Mouse (Mus musculus) thymus, adult 18-20 months (tissue): ENCODE measurements around the gene Popdc2.
A peak's percentile ranks its signal among the peaks of the same experiment; 100 is the strongest.
"Not testable (repeated sequence)": the region's sequence is repeated elsewhere in the genome, so short reads cannot be mapped to it uniquely, and the experiment has no call there.

Experiments
- DNase-seq, 2 experiments: peaks; one replicate each; pipeline ENCODE4 v3.0.0; 2022; ENCODE audit warnings: mixed read lengths in 2 of 2

The Popdc2 gene

GRCm38 (mm10) chr16:38361933-38362332 lies at the start of gene Popdc2:
Gene Popdc2, plus strand, starts transcription at chr16:38362209.
- no peak for DNase-seq

DNA sequence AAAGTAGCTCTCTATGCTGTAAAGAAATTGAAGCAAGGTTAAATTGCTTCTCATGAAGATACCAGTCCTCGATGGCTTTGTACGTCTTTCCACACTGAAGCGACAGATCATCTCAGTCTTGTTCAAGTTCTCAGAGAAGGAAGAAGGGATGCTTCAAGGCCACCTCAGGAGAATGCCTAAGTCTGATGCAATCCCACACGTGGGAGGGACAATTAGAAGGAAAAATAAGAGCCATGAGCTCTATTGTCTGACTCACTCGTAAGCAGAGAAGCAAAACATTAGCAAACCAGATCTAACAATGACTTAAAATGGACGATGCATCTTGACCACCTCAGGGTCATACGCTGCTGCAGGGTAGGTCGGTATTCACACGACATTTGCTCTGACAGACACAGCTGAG lies 43.5 kb upstream of the Popdc2 start:
- DNase-seq: no peak

- DNase-seq: no peak
These were observed 42.9 kb upstream of the Popdc2 start for GRCm38 (mm10) chr16:38319087-38319486.

GRCm38 (mm10) chr16:38321452-38321935 lies 40.5 kb upstream of the Popdc2 start:
- DNase-seq: peak in 1 of 2 experiments; percentile 7

DNA sequence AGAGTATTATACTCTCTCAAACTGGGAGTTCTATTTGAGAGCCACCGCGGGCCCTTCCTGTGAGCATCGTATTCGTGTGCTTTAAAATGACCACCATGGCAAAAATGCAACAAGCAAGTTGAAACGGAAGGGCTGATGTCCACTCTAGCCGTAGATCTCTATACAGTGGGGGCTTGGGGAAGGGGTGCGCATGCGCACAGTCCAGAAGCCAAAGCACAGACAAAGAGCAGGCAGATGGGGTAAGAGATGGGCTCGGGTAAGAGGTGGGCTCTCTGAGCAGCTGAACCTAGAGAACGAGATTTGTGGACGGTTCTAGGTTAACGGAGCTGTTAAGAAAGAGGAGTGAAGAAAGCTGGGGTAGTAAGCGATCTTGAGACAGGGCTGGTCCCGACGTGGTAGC lies 37.7 kb upstream of the Popdc2 start:
- no peak for DNase-seq

DNA sequence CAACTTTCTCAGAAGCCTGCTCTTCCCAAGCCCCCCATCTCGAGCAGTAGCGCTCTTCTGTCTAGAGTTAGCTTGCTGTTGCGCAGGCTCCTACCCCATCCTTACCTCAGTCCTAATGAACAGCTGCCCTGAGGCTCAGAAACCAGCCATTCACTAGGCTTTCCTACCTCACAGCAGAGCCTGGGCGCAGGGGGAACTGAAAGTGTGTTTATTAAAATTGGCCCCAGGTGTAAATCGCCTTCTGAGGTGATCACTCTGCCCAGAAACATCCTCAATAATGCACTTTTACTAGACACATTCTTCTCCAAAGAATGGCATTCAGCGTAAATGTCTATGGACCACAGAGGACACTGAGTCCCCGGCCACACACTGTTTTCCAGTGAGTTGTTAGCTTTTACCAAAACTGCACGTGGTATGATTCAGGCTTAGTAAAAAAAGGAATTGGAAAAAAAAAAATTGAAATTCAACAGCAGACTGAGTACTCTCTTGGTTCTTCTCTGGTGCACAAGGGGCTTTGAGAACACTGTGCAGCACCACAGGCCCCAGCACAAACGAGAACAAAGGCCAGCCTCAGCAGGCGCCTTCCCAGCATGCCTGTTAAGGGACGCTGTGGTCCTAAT lies 35.1 kb upstream of the Popdc2 start:
- DNase-seq: no peak

- no peak for DNase-seq
These were observed 32.7 kb upstream of the Popdc2 start for GRCm38 (mm10) chr16:38329340-38329739.

DNA sequence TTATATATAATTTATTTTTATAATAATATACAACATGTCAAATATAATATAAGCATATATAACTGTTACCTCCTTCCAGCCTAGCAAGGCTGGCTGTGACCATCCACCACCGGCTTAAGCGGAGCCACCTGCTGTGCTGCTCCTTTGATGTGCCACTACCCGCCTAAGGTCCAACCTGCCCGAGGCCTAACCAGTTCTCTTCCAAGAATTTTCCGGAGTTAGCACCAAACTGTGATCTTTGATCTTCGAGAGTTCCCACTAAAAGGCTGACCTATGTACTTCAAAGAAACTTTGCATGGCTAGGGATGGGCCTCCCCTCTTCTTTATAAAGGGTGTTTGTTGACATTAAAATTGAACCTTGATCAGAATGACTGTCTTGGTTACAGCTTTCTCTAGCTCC lies 27.6 kb upstream of the Popdc2 start:
- no peak for DNase-seq

DNA sequence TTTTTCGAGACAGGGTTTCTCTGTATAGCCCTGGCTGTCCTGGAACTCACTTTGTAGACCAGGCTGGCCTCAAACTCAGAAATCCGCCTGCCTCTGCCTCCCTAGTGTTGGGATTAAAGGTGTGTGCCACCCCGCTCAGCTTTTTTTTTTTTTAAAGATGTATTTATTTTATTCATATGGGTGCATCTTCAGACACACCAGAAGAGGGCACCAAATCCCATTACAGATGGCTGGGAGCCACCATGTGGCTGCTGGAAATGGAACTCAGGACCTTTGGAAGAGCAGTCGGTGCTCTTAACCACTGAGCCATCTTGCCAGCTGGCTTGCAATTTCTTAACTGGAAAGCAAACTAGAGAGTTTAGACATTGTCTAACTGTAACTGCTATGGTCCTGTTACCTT lies 23.9 kb upstream of the Popdc2 start:
- DNase-seq: not testable (repeated sequence)

GRCm38 (mm10) chr16:38341396-38342324 lies 20.3 kb upstream of the Popdc2 start, which contains the start of gene Maats1:
Gene Maats1, minus strand, starts transcription at chr16:38342143.
- DNase-seq: peak; percentile 21 to 26

- DNase-seq: no peak
These were observed 16.9 kb upstream of the Popdc2 start for GRCm38 (mm10) chr16:38344941-38345725.

- peak; percentile 81 to 92 for DNase-seq
These were observed 15.3 kb upstream of the Popdc2 start, which contains the start of the genes Cox17 and Gm21987 for GRCm38 (mm10) chr16:38346529-38347325. Gene Cox17, plus strand, starts transcription at chr16:38346991. Gene Gm21987, plus strand, starts transcription at chr16:38347040.

- no peak for DNase-seq
These were observed 14.4 kb upstream of the Popdc2 start for GRCm38 (mm10) chr16:38347588-38347987.

DNA sequence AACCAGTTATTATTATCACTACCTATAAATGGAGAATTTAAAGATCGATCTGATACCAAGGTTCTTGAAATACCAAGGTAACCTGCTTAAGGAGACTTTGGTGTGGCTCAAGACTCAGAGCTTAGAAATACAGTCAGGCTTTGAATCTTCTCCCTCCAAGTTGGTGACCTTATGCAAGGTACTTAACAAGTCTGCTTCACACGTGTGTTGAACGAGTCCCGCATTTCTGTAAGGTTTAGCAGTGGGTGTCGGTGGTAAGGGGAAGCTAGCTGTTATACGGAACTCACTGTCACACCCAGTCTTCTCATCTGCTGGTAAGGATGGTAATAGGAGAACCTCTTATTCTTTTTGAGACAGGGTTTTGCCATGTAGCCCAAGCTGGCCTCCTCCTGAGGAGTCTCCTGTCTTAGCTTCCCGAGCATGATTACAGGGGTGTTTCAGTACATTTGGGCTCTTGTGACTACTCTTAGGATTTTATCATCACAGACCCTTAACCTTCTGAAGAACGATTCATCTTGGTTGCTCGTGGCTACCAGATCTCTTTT lies 13.7 kb upstream of the Popdc2 start:
- DNase-seq: no peak

GRCm38 (mm10) chr16:38349881-38350280 lies 12.1 kb upstream of the Popdc2 start:
- no peak for DNase-seq

GRCm38 (mm10) chr16:38350361-38350855 lies 11.6 kb upstream of the Popdc2 start:
- DNase-seq: no peak

DNA sequence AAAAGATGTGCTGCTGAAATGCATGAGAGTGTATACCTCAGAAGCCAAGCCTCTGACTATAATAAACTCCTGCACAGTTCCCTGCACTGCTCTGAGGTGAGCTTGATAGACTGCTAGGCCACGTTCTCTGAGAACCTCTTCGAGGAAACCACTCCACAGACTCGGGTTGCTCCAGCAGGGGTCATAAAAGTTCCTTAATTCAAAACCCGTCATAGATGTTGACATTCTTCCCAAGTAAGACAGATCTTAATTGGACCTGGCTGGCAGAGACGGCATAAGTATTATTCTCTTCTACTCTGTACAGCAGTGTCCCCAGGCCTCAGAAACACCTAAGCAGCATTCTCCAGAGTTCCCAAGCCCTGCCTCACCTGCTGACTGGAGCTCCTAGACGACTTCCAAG lies 11.1 kb upstream of the Popdc2 start:
- DNase-seq: no peak

- DNase-seq: no peak
These were observed 10.0 kb upstream of the Popdc2 start for GRCm38 (mm10) chr16:38352031-38352430.

DNA sequence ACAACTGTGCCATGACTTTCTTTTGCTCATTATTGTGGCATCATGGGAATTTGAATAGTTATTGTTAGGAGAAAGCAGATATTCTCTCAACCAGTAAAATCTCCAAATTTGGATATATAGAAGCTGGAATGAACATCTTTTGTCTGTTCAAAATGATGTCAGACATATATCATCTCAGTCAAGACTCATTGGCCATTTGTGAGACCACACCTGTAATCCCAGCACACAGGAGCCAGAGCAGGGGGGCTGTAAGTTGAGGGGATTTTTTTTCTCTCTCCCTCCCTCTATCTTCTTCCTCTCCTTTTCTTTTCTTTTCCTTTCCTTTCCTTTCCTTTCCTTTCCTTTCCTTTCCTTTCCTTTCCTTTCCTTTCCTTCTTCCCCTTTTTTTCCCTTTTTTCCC lies 9.2 kb upstream of the Popdc2 start:
- no peak for DNase-seq

GRCm38 (mm10) chr16:38353642-38354041 lies 8.4 kb upstream of the Popdc2 start:
- no peak for DNase-seq

GRCm38 (mm10) chr16:38354185-38354913 lies 7.7 kb upstream of the Popdc2 start:
- no peak for DNase-seq
